32 mouse cellular contexts compared by ENCODE assay signal in the genomic region with DNA sequence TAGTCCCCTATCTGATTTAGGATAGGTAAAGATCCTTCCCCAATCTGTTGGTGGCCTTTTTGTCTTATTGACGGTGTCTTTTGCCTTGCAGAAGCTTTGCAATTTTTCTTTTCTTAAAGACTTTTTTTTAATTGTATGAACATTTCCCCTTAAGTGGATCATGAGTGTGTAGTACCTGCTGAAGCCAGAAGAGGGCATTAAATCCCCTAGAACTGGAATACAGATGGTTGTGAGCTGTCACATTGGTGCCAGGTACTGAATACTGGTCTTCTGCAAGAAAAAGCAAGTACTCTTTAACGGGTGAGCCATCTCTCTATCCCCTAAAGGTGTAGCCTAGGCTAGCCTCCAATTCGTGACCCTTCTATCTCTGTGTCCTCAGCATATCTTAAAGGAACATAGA. TPM values are rescaled to one million over a fixed set of nuclear protein-coding genes. Genes with fewer than 3 reads are reported as not detected.
A peak's percentile ranks its signal among the peaks of the same experiment; 100 is the strongest.
DNase-seq lines count a peak whose midpoint lies in the region; ATAC-seq and TF ChIP-seq lines count a peak whose summit lies in the region.
"Had no signal": no experiment of that assay in that cellular context is flagged by ENCODE, and none has a peak within 500 bp of the region (broad histone marks: within the 10 kb centered on the region; RNA-seq: fewer than 3 reads in every experiment).

No protein-coding gene starts in this region.

- no peak overlapping the region for H3K27ac ChIP-seq in lung, embryonic 14.5 days (ENCODE audit: low read depth)
- no peak overlapping the region for H3K27ac ChIP-seq in stomach, postnatal 0 days (replicated peaks)
- H3K27ac ChIP-seq: forebrain, embryonic 15.5 days; heart, embryonic 13.5 days; hindbrain, embryonic 12.5 days; midbrain, embryonic 13.5 days; neural tube, embryonic 12.5 days had no signal

- H3K27me3 ChIP-seq in lung, embryonic 14.5 days (ENCODE audit: insufficient read depth, low read length), result no peaks in the 10 kb centered on the region
- no peaks in the 10 kb centered on the region; the same call in 1 of the 2 replicates for H3K27me3 ChIP-seq in E14TG2a.4 (ENCODE audit: insufficient read depth, low read length)
- H3K27me3 ChIP-seq in stomach, postnatal 0 days (ENCODE audit: control insufficient read depth, insufficient read depth, low read length), result no peaks in the 10 kb centered on the region
- H3K27me3 ChIP-seq: forebrain, embryonic 15.5 days; heart, embryonic 13.5 days; hindbrain, embryonic 12.5 days; midbrain, embryonic 13.5 days; neural tube, embryonic 12.5 days had no signal

- TF ChIP-seq CTCF in lung, embryonic 14.5 days (IDR thresholded peaks at IDR 0.05; ENCODE audit: low read depth), result peak; percentile 22; the same call in 1 of the 2 replicates
- TF ChIP-seq CTCF in E14TG2a.4 (conservative IDR thresholded peaks at IDR 0.05; ENCODE audit: low read length), result peak; percentile 50
- TF ChIP-seq CTCF in stomach, postnatal 0 days (IDR thresholded peaks at IDR 0.05; ENCODE audit: low read depth), result peak; percentile 30; the same call in 1 of the 2 replicates

- no peak overlapping the region for H3K9ac ChIP-seq in lung, embryonic 14.5 days
- H3K9ac ChIP-seq in stomach, postnatal 0 days (ENCODE audit: low read length), result no peak overlapping the region
- H3K9ac ChIP-seq: forebrain, embryonic 15.5 days; heart, embryonic 13.5 days; hindbrain, embryonic 12.5 days; midbrain, embryonic 13.5 days; neural tube, embryonic 12.5 days had no signal

- no peaks in the 10 kb centered on the region for H3K4me1 ChIP-seq in lung, embryonic 14.5 days (ENCODE audit: insufficient read depth)
- no peaks in the 10 kb centered on the region for H3K4me1 ChIP-seq in E14TG2a.4 (replicated peaks; ENCODE audit: low read depth, low read length)
- H3K4me1 ChIP-seq in stomach, postnatal 0 days (replicated peaks; ENCODE audit: control insufficient read depth, insufficient read depth), result no peaks in the 10 kb centered on the region
- H3K4me1 ChIP-seq: forebrain, embryonic 15.5 days; heart, embryonic 13.5 days; neural tube, embryonic 12.5 days had no signal

- no peak overlapping the region for H3K4me3 ChIP-seq in lung, embryonic 14.5 days (ENCODE audit: low read depth, low read length)
- no peak overlapping the region for H3K4me3 ChIP-seq in E14TG2a.4 (replicated peaks; ENCODE audit: low read length)
- H3K4me3 ChIP-seq in stomach, postnatal 0 days (ENCODE audit: low read depth, low read length), result no peak overlapping the region
- H3K4me3 ChIP-seq: forebrain, embryonic 15.5 days; heart, embryonic 13.5 days; hindbrain, embryonic 12.5 days; megakaryocyte, embryonic 14.5 days; midbrain, embryonic 13.5 days; neural tube, embryonic 12.5 days had no signal

- H3K4me2 ChIP-seq in lung, embryonic 14.5 days, result no peak overlapping the region
- H3K4me2 ChIP-seq in stomach, postnatal 0 days (replicated peaks; ENCODE audit: low read depth), result no peak overlapping the region
- H3K4me2 ChIP-seq: forebrain, embryonic 15.5 days; heart, embryonic 13.5 days; hindbrain, embryonic 12.5 days; midbrain, embryonic 13.5 days; neural tube, embryonic 12.5 days had no signal

- no peak for TF ChIP-seq EP300 in stomach, postnatal 0 days (optimal IDR thresholded peaks at IDR 0.05)

- no peaks in the 10 kb centered on the region for H3K36me3 ChIP-seq in lung, embryonic 14.5 days (ENCODE audit: insufficient read depth)
- no peaks in the 10 kb centered on the region for H3K36me3 ChIP-seq in E14TG2a.4 (ENCODE audit: insufficient read depth, low read length)
- no peaks in the 10 kb centered on the region for H3K36me3 ChIP-seq in stomach, postnatal 0 days (ENCODE audit: control insufficient read depth, insufficient read depth, low read length)
- H3K36me3 ChIP-seq: forebrain, embryonic 15.5 days; heart, embryonic 13.5 days; hindbrain, embryonic 12.5 days; midbrain, embryonic 13.5 days; neural tube, embryonic 12.5 days had no signal

- peak; percentile 11 for DNase-seq in lung, embryonic 14.5 days
- DNase-seq in lung, postnatal 36 days, result no peak
- peak; percentile 60 for DNase-seq in R1 (ENCODE audit: low read depth, low spot score)
- DNase-seq in stomach, postnatal 0 days (ENCODE audit: low spot score), result no peak
- no peak for DNase-seq in cerebellum, adult 9-10 months
- DNase-seq: adrenal gland, adult 8-10 months; cerebellum, adult 18-20 months; gastrocnemius, postnatal 14 days; heart, adult 18-20 months; heart, postnatal 14 days; kidney, adult 2 months; kidney, postnatal 14 days; layer of hippocampus, postnatal 36 days; lung, adult 18-20 months; lung, postnatal 14 days; retina, postnatal 1 day; right cerebral cortex, postnatal 25 days; spleen, adult 18-20 months; thymus, adult 18-20 months had no signal

- no peaks in the 10 kb centered on the region for H3K9me3 ChIP-seq in lung, embryonic 14.5 days (ENCODE audit: low read depth, low read length)
- no peaks in the 10 kb centered on the region for H3K9me3 ChIP-seq in E14TG2a.4 (ENCODE audit: low read length)
- H3K9me3 ChIP-seq in stomach, postnatal 0 days (ENCODE audit: control insufficient read depth, low read length), result no peaks in the 10 kb centered on the region
- H3K9me3 ChIP-seq: forebrain, embryonic 15.5 days; hindbrain, embryonic 12.5 days; midbrain, embryonic 13.5 days; neural tube, embryonic 12.5 days had no signal

- ATAC-seq in lung, embryonic 14.5 days (ENCODE audit: insufficient read depth), result no peak
- ATAC-seq in stomach, postnatal 0 days (ENCODE audit: low FRiP score, low TSS enrichment), result no peak
- ATAC-seq in erythroid progenitor cell, adult 5-6 weeks (replicated peaks; ENCODE audit: low FRiP score, poor library complexity, severe bottlenecking), result no peak
- ATAC-seq: activated CD4-positive, CD25-positive, alpha-beta regulatory T cell, adult 4 months; forebrain, embryonic 15.5 days; midbrain, embryonic 13.5 days had no signal

- 82% methylated on average over 3 of the region's 3 CpGs for WGBS in lung, embryonic 14.5 days
- WGBS in stomach, postnatal 0 days, result 78% methylated on average over 3 of the region's 3 CpGs

RNA-seq across cellular contexts. Expression of a gene that starts 32.4 kb away (rescaled TPM):
- not detected in 2 replicates for polyA plus RNA-seq in lung, embryonic 14.5 days (2014; fragmentation: Nextera tagmentation; extraction: Ambion mirVana)
- 0.07 and 0.15 TPM in 2 replicates for polyA plus RNA-seq in stomach, postnatal 0 days (2015; fragmentation: Nextera tagmentation; extraction: Ambion mirVana)
- not detected in 2 replicates for total RNA-seq in erythroid progenitor cell, adult 5-6 weeks (2015; ENCODE audit: low replicate concordance)
- not detected in 2 replicates for total RNA-seq in erythroid progenitor cell, adult 5-6 weeks (2017; ENCODE audit: low replicate concordance)
- total RNA-seq: adrenal gland, adult 8-10 months; gastrocnemius, postnatal 14 days; liver, adult 2 months had no signal
- polyA plus RNA-seq: activated CD4-positive, CD25-positive, alpha-beta regulatory T cell, adult 4 months; heart, embryonic 13.5 days; hindbrain, embryonic 12.5 days; intestine, embryonic 14.5 days; kidney, adult 2 months; limb, embryonic 11.5 days; liver, adult 2 months; midbrain, embryonic 13.5 days; neural tube, embryonic 12.5 days; stomach, embryonic 14.5 days had no signal

Comparison
In these comparisons a context has a peak if more than half of its experiments do, and no peak if none do; other contexts are left out.
1. DNase-seq: peak in lung, embryonic 14.5 days (single experiment) and R1 (single experiment); none in lung, postnatal 36 days (single experiment), stomach, postnatal 0 days (single experiment) and cerebellum, adult 9-10 months (single experiment).
2. Peak in every context shown above with its lines, with median percentiles within 50 percentile points of each other: CTCF ChIP-seq.